Mouse (Mus musculus) gastrocnemius, adult 18-20 months (tissue): Measurements from ENCODE around the gene Ccr7. TPM values are rescaled to one million over a fixed set of nuclear protein-coding genes. Genes with fewer than 3 reads are reported as not detected.
A peak's percentile ranks its signal among the peaks of the same experiment; 100 is the strongest.

Experiments used
- DNase-seq: peaks from one replicate; pipeline ENCODE4 v3.0.0; 2021; ENCODE audit warnings: low spot score
- total RNA-seq, 2 experiments: library from RNA; stranded (reverse); gene quantifications; 2 replicates each; pipeline ENCODE4 v1.2.3; 2021

Gene Ccr7
- total RNA-seq, 2 experiments from 2014 or later, result not detected

GRCm38 (mm10) chr11:99138976-99139375 is 15.9 kb downstream of the Ccr7 start:
- no peak for DNase-seq

GRCm38 (mm10) chr11:99137385-99137784 is 17.5 kb downstream of the Ccr7 start:
- peak; percentile 51 for DNase-seq

DNA sequence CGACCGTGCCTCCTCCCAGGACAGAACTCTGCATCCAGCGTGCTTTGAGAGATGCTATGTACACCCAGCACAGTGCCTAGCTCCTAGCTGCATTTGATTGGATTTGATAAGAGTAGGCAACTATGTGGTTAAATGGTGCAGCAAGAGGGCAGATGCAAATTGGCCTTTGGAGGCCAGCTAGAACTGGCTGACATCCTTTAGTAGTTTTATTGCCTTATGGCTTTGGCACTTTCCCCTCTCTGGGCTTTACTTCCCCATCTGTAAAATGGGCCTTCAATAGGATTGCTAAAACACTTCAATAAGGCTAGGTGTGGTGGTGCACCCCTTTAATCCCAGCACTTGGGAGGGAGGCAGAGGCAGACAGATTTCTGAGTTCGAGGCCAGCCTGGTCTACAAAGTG is 17.9 kb downstream of the Ccr7 start:
- DNase-seq, result no peak

DNA sequence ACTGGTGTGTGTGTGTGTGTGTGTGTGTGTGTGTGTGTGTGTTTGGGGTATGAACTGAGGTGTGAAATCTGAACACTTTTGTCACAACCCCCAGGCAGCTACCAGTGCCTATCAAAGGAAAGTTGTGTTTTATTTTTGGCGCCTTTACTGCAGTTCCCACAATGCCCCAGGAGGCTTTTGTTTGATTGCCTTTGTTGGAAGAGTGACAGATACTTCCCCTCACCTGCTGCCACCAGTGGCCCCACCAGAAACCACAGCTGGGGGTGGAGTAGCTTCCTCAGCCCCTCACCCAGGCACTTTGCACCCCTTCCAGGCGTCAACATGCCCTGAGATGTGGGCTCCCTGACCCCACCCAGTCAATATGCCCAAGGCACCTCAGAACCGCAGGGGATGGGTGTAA is 18.5 kb downstream of the Ccr7 start:
- no peak for DNase-seq

DNA sequence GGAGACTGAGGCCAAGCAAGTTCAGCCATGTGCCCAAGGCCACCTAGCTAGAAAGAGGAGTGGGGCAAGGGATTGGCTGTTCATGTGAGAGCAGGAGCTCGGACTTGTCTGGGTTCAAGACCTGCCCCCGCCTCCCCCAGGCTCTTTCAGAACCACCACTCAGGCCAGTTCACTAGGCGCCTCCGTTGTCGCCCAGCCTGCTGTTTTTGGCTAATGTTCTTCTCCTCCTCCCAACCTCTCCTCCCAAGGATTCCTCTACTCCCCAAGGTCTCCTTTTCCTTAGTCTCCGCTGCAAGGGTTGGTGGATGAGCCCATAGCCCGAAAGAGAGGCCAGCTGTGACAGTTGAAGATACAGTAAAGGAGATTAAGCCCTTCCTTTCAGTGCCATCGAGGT is 19.8 kb downstream of the Ccr7 start:
- DNase-seq, result peak; percentile 43

DNA sequence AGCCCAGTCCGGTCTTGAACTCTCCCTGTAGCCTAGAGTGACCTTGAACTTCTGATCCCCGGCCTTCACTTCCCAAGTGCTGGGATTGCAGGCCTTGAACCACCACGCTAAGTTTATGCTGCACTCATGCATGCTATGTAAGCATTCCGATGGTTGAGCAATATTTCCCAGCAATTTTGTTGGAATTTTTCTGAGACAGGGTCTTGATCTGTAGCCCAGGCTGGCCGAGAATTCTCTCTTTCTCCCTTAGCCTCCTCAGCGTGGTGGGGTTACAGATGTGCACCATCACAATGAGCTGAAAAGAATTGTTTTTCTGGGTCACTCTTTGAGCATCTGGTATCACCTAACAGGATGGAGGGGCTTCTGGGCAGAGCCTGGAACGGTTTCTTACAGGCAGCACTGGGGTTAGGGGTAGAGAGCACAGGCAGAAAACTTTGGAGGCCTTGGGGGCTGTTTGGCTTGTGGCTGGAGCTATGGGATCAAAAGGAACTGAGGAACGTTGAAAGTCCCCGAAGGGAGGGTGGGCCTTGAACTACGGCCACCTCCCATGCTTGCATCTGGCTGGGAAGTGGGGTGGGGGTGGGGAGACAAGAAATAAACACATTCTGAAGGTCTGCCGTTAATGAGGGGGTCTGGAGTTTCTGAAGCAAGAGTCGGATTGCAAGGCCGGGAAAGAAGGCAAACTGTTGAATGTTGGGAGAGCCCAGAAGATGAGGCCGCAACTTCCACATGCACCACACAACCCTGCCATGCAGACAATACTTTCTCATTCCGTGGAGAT is 20.4 kb downstream of the Ccr7 start:
- DNase-seq, result no peak

GRCm38 (mm10) chr11:99133285-99133897 is 21.5 kb downstream of the Ccr7 start:
- DNase-seq, result no peak

DNA sequence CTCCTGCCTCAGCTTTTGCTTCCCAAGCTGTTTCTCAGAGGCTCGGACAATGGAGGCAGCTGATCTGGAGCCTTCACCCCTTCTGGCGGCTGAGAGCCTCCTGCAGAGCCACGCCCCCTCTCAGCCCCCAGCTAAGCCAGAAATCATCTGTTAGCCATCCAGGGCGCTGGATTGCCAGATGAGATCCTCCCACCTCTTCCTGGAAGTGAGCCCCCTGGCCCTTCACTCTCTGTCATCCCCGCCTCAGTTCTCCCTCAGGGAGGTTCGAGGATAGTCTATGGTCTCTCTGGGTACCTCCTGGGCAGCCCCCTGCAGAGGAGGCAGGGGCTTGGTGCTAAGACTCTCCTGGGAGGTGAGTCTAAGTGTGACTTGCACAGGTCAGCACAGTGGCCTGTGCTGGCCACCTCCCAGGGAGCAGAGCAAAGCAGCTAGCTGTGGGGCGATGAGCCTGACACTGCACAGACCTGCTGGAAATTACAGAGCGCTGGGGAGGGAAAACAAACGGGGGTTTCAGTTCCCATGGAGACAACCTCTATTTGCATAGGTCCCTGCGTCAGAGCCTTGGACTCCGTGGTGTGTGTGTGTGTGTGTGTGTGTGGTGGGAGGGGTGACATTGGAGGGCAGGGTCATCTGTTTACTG is 22.7 kb downstream of the Ccr7 start:
- peak; percentile 55 for DNase-seq

DNA sequence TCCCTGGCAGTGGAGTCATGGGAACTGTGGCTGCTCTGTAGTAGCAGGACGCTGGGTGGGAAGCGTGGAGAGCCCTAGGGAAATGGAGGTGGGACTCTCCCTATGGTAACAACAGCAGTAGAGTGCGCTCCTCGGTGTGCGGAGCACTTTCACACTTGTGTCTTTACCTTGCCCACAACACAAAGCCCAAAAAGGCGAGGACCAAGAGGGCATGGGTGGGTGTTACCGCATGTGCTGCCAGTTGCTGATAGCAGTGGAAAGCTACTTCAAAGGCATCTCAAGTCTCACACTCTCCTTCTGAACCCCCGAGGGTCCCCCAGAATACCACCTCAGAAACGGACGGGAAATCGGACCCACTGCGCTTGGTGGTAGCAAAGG is 23.4 kb downstream of the Ccr7 start:
- no peak for DNase-seq

- DNase-seq, result no peak
Measured at GRCm38 (mm10) chr11:99130736-99131462, 24.0 kb downstream of the Ccr7 start.

DNA sequence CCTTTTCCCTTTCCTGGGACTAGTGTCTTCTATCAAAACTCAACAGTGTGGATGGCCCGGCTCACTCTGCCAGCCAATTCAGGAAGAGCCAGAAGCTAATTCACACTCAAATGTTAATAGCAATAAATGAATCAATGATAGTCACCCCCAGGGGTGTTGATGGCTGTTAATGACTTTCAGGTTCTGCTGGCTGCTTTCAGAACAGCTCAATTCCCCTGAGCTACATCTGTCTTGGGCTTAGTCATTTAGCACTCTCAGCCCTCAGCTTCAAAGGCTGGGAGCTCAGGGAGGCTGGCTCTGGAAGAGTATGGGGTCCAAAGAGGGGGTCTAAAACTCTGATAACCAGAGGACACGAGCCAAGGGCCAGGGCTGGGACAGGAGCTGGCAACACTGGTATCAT is 25.6 kb downstream of the Ccr7 start:
- DNase-seq, result no peak

DNA sequence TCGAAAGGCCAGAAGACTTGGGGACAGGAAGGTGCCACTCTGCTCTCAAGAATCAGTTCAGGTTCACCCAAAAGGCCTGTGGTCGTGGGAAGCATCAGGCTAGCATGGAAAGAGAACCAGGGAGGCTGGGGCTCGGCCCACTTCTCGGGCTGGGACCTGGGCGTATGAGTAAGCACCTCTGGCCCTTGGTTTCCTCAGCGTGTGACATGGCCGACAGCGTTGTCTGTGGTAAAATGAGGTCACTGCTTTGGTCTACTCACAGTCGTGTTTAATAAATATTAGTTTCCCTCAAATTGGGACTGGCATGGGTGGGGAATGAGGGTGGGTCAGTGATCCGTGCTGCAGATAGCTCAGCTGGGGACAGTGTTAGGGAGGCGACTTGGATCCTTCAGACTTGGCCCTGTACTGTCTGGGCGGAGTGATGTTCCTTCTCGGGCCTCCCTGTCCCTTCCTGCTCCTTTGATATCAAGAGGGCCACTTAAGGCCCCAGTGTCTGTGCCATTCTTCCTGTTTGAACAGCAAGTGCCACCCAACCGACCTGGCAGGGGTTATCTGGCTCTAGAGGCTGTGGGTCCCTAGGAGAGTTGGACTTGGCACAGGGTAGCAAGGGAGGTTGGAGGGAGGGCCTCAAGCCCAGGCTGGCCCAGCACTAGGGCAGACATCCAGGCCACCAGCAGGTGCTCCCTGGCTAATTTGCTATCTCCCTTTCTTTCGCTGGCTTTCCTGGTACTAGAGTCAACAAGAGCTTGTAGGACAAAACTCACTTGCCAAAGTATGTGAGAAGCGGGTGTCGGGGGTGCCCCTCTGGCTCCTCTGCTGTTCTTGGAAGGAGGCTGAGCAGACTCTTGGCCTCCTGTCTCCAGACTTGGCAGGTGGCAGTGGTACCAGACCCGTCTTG is 26.8 kb downstream of the Ccr7 start:
- DNase-seq, result peak; percentile 59

DNA sequence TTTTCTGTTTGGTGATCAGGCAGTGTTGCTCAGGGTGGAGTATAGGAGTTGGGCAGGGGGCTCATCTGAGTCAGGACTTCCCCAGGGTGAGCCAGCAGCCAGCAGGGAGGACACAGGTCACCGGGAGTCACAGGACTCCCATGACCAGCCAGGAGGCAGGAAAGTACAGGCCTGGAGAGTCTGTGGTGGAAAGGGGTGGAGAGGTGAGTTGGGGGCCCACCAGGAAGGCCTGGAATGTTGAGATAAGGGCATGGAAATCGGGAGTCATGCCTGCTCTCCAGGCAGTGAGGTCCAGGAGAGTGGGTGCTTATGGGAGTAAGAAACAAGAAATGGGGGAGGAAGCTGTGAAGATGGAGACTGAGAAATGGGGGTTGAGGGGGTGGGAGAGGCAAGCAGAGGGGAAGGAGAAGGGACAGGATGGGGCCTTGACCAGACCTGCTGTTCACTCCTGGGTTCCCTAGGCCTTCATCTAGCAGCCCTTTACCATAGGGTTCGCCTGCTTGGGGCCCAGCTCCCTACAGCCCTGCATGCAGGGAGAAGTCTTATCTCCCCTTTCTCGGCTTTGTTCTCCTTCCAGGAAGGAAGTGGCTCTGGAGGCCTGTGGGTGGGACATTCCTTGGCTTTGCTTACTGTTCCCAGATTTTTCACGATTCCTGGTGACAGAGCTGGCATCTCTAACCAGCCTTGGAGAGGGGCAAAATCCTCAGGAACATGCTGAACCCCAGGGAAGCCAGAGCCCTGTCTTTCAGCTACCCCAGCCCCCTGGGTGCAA is 28.2 kb downstream of the Ccr7 start:
- DNase-seq, result no peak

DNA sequence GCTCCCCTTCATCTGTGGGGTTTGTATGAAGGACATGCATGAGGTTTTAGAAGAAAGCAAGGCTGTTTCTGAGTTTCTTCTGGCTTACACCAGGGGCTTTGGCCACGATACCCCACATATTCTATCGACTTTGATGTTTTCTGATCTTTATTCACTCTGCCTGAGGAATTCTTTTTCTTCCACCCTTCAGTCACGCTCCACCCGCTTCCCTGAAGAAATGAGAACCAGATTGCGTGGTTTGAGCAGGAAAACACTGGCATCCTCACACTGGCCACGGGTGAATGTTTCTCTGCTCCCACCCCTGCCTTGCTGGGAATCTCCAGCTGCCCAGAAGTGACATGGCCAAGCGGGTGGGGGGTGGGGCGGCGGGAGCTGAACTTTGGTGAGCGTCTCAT is 30.2 kb downstream of the Ccr7 start:
- DNase-seq, result no peak

DNA sequence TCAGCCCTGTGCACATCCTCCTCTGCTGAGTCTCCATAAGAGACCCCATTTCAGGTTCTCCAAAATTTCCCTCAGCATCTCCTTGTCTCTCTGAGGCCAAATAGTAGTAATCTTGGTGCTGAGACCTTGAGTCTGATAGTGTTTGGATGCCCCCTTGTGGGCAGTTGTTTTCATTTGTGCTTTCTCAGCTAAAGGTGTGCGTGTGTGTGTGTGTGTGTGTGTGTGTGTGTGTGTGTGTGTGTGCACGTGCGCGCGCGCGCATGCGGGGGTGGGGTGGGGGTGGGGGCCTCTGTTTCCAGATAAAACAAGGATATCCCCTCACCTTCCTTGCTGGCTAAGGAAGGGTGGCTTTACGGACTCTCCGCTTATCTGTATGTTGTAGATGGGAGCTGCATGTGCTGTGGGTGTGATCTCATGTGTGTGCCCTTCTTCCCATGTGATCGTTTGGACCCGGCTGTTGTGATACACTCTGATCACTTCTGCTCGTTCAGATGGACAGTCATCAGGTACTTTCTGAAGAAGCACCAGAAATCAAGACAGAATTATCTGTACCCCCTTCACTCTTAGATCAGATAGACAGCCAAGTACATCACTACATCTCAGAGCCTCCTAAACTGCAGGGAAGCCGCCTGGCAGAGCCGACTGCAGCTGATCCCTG is 30.8 kb downstream of the Ccr7 start:
- DNase-seq, result peak; percentile 52

DNA sequence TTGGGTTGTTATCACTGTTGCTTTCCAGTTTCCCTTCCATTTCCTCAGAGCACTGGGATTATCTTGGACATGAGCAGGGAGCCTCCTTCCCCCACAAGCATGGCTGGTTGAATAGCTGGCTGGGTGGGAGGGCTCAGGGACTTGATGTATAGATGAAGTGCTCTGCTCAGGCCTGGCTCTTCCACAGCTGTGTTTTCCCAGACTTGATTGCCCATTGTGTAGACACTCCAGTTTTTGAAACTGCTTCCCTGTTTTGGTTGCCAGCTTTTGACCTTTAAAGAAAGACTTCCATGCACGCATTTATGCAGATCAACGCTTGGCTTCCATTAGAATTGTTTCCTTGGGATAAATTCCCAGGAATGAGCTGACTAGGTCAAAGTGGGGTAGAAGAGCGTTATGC is 32.2 kb downstream of the Ccr7 start:
- DNase-seq, result no peak

- no peak for DNase-seq
Measured at GRCm38 (mm10) chr11:99121218-99121631, 33.7 kb downstream of the Ccr7 start.

DNA sequence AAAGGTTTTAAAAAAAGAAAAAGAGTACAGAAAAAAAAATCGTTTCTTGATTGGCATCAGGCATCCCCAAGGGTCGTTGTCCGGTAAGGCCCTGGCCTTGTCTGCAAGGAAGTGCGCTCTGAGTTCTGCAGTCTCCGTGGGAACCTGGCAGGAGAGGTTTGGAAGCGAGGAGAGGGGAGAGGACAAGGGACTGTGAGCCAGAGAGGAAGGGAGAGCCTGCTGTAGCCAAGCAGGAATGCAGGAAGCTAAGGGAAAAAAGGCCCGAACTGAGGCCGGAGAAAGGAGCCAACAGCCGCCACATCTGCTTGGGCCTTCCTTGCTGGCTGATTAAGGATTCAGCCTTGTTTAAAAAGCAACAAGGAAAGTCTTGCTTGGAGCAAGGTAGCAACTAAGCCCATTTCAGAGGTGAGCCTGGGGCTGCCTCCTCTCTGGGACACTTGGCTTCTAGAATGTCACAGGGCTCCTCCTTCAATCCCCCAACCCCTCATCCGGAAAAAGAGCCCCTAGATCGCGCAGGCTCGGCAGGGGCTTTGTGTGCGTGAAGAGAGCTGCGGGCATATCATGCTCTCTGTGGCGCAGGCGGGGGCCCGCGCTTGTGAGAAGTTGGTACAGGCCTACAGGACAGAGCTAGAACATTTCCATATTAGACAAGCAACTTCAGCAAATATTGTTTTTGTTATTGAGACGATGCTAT is 34.2 kb downstream of the Ccr7 start:
- DNase-seq, result peak; percentile 41

- no peak for DNase-seq
Measured at GRCm38 (mm10) chr11:99118963-99119362, 35.9 kb downstream of the Ccr7 start.
